Mouse (Mus musculus): ENCODE measurements at regions not wholly inside any gene's neighbourhood (a gene's known extent, or its start where the extent isn't known, plus 50 kb on each side); places are given as distances from the start of the nearest gene placed in this dataset.

GRCm38 (mm10) chr4:54751458-54751857 is 193.4 kb upstream of the Zfp462 start:
- TF ChIP-seq CTCF (conservative IDR thresholded peaks at IDR 0.05 in 1 of 2, IDR thresholded peaks at IDR 0.05 in 1 of 2; ENCODE audit: low read depth in 2 of 2, low read length in 2 of 2) (no peak), MEF2A (IDR thresholded peaks at IDR 0.05; ENCODE audit: borderline replicate concordance, low read depth, low read length) (no peak), MAZ (IDR thresholded peaks at IDR 0.05; ENCODE audit: low read depth, low read length) (no peak), ZMIZ1 (IDR thresholded peaks at IDR 0.05; ENCODE audit: low read depth, low read length) (no peak), GABPA (IDR thresholded peaks at IDR 0.05; ENCODE audit: insufficient replicate concordance, low read depth, low read length) (no peak), HCFC1 (IDR thresholded peaks at IDR 0.05; ENCODE audit: low read depth, low read length) (no peak), ELF1 (IDR thresholded peaks at IDR 0.05; ENCODE audit: low read depth, low read length) (no peak), EP300 (IDR thresholded peaks at IDR 0.05; ENCODE audit: low read length) (no peak), CHD2 (IDR thresholded peaks at IDR 0.05; ENCODE audit: low read length) (no peak), RCOR1 (conservative IDR thresholded peaks at IDR 0.05; ENCODE audit: low read depth, low read length) (no peak), UBTF (IDR thresholded peaks at IDR 0.05; ENCODE audit: low read depth, low read length) (no peak)
- in situ Hi-C loops (cut with MboI; ENCODE audit: low pct_ligation_motif_present, low pct_unique_long_range_greater_than_20kb, low sequenced_read_pairs) (no loop called here), dilution Hi-C loops (cut with MboI; ENCODE audit: extremely low pct_ligation_motif_present, extremely low pct_unique_long_range_greater_than_20kb, low sequenced_read_pairs) (no loop called here)
- no peaks in the 10 kb centered on the region for H3K36me3 ChIP-seq (replicated peaks in 1 of 2; ENCODE audit: control insufficient read depth in 1 of 2, insufficient read depth in 1 of 2, low read length in 1 of 2)
- H3K27me3 ChIP-seq (replicated peaks): no peaks in the 10 kb centered on the region
- no peak overlapping the region for H3K4me2 ChIP-seq (ENCODE audit: insufficient read depth, low read depth, poor library complexity, severe bottlenecking)
- H3K4me3 ChIP-seq (replicated peaks in 1 of 3; ENCODE audit: low read depth in 2 of 3, low read length in 2 of 3, poor library complexity in 1 of 3): no peak overlapping the region
- peaks cover 20% of the 10 kb centered on the region for H3K9me3 ChIP-seq (replicated peaks; ENCODE audit: low read length)
- H3K79me2 ChIP-seq (replicated peaks; ENCODE audit: control insufficient read depth, extremely low read depth, insufficient read depth, poor library complexity, severe bottlenecking): no peaks in the 10 kb centered on the region
- no peak for DNase-seq (ENCODE audit: extremely low read depth)
- H3K27ac ChIP-seq (ENCODE audit: insufficient read depth, low read depth): no peak overlapping the region
- H3K4me1 ChIP-seq (ENCODE audit: control insufficient read depth in 1 of 2, insufficient read depth in 2 of 2): no peaks in the 10 kb centered on the region
- no peak overlapping the region for H3K9ac ChIP-seq (ENCODE audit: insufficient read depth, low read depth)

- Histone ChIP-seq H3K79me2 (replicated peaks; ENCODE audit: control insufficient read depth, extremely low read depth, insufficient read depth, poor library complexity, severe bottlenecking) (no peaks in the 10 kb centered on the region), H3K27me3 (replicated peaks) (no peaks in the 10 kb centered on the region), H3K9ac (ENCODE audit: insufficient read depth, low read depth) (no peak overlapping the region), H3K36me3 (replicated peaks in 1 of 2; ENCODE audit: control insufficient read depth in 1 of 2, insufficient read depth in 1 of 2, low read length in 1 of 2) (no peaks in the 10 kb centered on the region), H3K9me3 (replicated peaks; ENCODE audit: low read length) (peaks cover 32% of the 10 kb centered on the region), H3K4me2 (ENCODE audit: insufficient read depth, low read depth, poor library complexity, severe bottlenecking) (no peak overlapping the region), H3K27ac (ENCODE audit: insufficient read depth, low read depth) (no peak overlapping the region), H3K4me3 (replicated peaks in 1 of 3; ENCODE audit: low read depth in 2 of 3, low read length in 2 of 3, poor library complexity in 1 of 3) (no peak overlapping the region), H3K4me1 (ENCODE audit: control insufficient read depth in 1 of 2, insufficient read depth in 2 of 2) (no peaks in the 10 kb centered on the region)
- dilution Hi-C loops (cut with MboI; ENCODE audit: extremely low pct_ligation_motif_present, extremely low pct_unique_long_range_greater_than_20kb, low sequenced_read_pairs) (no loop called here), in situ Hi-C loops (cut with MboI; ENCODE audit: low pct_ligation_motif_present, low pct_unique_long_range_greater_than_20kb, low sequenced_read_pairs) (no loop called here)
- TF ChIP-seq NRF1 (IDR thresholded peaks at IDR 0.05; ENCODE audit: low read depth, low read length): no peak
- TF ChIP-seq UBTF (IDR thresholded peaks at IDR 0.05; ENCODE audit: low read depth, low read length): no peak
- no peak for TF ChIP-seq CHD2 (IDR thresholded peaks at IDR 0.05; ENCODE audit: low read length)
- no peak for TF ChIP-seq USF2 (conservative IDR thresholded peaks at IDR 0.05; ENCODE audit: low read depth, low read length)
- TF ChIP-seq POLR2AphosphoS2 (IDR thresholded peaks at IDR 0.05; ENCODE audit: low read depth, low read length): no peak
- no peak for TF ChIP-seq IRF4 (IDR thresholded peaks at IDR 0.05; ENCODE audit: low read depth, low read length)
- TF ChIP-seq JUN (IDR thresholded peaks at IDR 0.05; ENCODE audit: insufficient read depth, low read depth, low read length): no peak
- no peak for TF ChIP-seq RCOR1 (conservative IDR thresholded peaks at IDR 0.05; ENCODE audit: low read depth, low read length)
- TF ChIP-seq ZC3H11A (IDR thresholded peaks at IDR 0.05; ENCODE audit: low read depth, low read length): no peak
- no peak for TF ChIP-seq TCF12 (IDR thresholded peaks at IDR 0.05; ENCODE audit: low read depth, low read length)
- no peak for TF ChIP-seq POLR2A (IDR thresholded peaks at IDR 0.05; ENCODE audit: low read depth, low read length)
- no peak for DNase-seq (ENCODE audit: extremely low read depth)
Observed at GRCm38 (mm10) chr4:54756441-54756840, 188.4 kb upstream of the Zfp462 start.
